ENCODE assay signal across 22 mouse cellular contexts in the genomic region with DNA sequence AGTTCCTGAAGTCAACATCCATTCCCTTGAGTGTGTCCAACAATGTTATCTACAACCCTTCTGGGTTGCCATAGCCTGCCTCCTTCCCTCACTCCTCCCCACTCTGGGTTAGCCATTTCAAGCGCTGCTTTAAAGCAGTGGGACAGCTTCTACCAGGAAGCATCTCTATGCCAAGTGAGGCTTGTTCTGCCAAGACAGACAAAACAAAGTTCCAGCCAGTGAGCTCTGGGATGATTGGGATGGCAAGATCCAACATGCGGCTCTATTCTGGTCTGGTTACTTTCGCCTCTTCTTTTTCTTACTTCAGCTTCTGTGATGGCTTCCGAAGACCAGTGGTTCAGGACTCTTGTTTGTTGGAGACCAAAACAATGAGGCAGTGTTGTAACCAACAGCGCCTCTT. TPM values are rescaled to one million over a fixed set of nuclear protein-coding genes. Genes with fewer than 3 reads are reported as not detected.
A peak's percentile ranks its signal among the peaks of the same experiment; 100 is the strongest.
DNase-seq lines count a peak whose midpoint lies in the region; ATAC-seq and TF ChIP-seq lines count a peak whose summit lies in the region.
"Had no signal": no experiment of that assay in that cellular context is flagged by ENCODE, and none has a peak within 500 bp of the region (broad histone marks: within the 10 kb centered on the region; RNA-seq: fewer than 3 reads in every experiment).

No protein-coding gene starts in this region.

- no peak for TF ChIP-seq EP300 in liver, postnatal 0 days (IDR thresholded peaks at IDR 0.05; ENCODE audit: low read depth)

- no peaks in the 10 kb centered on the region for H3K27me3 ChIP-seq in liver, adult 2 months (ENCODE audit: control insufficient read depth, insufficient read depth, low read length)
- H3K27me3 ChIP-seq in liver, postnatal 0 days (ENCODE audit: insufficient read depth, low read length): no peaks in the 10 kb centered on the region
- H3K27me3 ChIP-seq in limb, embryonic 15.5 days: no peaks in the 10 kb centered on the region
- H3K27me3 ChIP-seq: embryonic facial prominence, embryonic 13.5 days; hindbrain, embryonic 13.5 days; intestine, embryonic 15.5 days; kidney, embryonic 15.5 days; midbrain, embryonic 12.5 days; neural tube, embryonic 13.5 days had no signal

- H3K9me3 ChIP-seq in liver, postnatal 0 days (ENCODE audit: low read length): no peaks in the 10 kb centered on the region
- H3K9me3 ChIP-seq in limb, embryonic 15.5 days: no peaks in the 10 kb centered on the region
- H3K9me3 ChIP-seq: embryonic facial prominence, embryonic 13.5 days; forebrain, embryonic 10.5 days; hindbrain, embryonic 13.5 days; intestine, embryonic 15.5 days; kidney, embryonic 15.5 days; midbrain, embryonic 12.5 days; neural tube, embryonic 13.5 days had no signal

- TF ChIP-seq POLR2A in liver, adult 2 months (IDR thresholded peaks at IDR 0.05; ENCODE audit: extremely low read depth, insufficient read depth, low read length): no peak

- peak; percentile 26 for DNase-seq in gastrocnemius, adult 18-20 months (ENCODE audit: low spot score)
- no peak for DNase-seq in gastrocnemius, postnatal 4 days (ENCODE audit: low spot score in 2 of 2)
- DNase-seq in liver, adult 2 months (ENCODE audit: extremely low read depth, low read depth, low spot score): peak; percentile 74
- DNase-seq in liver, postnatal 0 days: no peak
- peak; percentile 21 for DNase-seq in adipocyte (ENCODE audit: low spot score)
- DNase-seq in kidney, postnatal 10 days: no peak
- DNase-seq: adrenal gland, adult 8-10 months; cerebellum, adult 9-10 months; gastrocnemius, postnatal 36 days; heart, postnatal 10 days; liver; lung, adult 18-20 months; thymus, adult 2 months had no signal

- no peaks in the 10 kb centered on the region for H3K36me3 ChIP-seq in liver, adult 2 months (ENCODE audit: control insufficient read depth, insufficient read depth, low read length)
- no peaks in the 10 kb centered on the region for H3K36me3 ChIP-seq in liver, postnatal 0 days (replicated peaks; ENCODE audit: insufficient read depth, low read length)
- H3K36me3 ChIP-seq in limb, embryonic 15.5 days: peaks cover 21% of the 10 kb centered on the region; the same call in 1 of the 2 replicates
- H3K36me3 ChIP-seq: hindbrain, embryonic 13.5 days; intestine, embryonic 15.5 days; midbrain, embryonic 12.5 days; neural tube, embryonic 13.5 days had no signal

- H3K4me1 ChIP-seq in liver, adult 2 months (ENCODE audit: control insufficient read depth, insufficient read depth, low read length): peaks cover 27% of the 10 kb centered on the region
- H3K4me1 ChIP-seq in liver, postnatal 0 days (ENCODE audit: insufficient read depth): no peaks in the 10 kb centered on the region
- H3K4me1 ChIP-seq in limb, embryonic 15.5 days: peaks cover 49% of the 10 kb centered on the region
- H3K4me1 ChIP-seq: hindbrain, embryonic 13.5 days; midbrain, embryonic 12.5 days had no signal

- H3K79me2 ChIP-seq in liver, adult 2 months (ENCODE audit: control insufficient read depth, insufficient read depth, low read length): peaks cover 9% of the 10 kb centered on the region

- H3K4me2 ChIP-seq in liver, postnatal 0 days (ENCODE audit: low read depth, low read length): no peak overlapping the region
- H3K4me2 ChIP-seq in limb, embryonic 15.5 days: no peak overlapping the region
- H3K4me2 ChIP-seq: embryonic facial prominence, embryonic 13.5 days; heart, embryonic 11.5 days; hindbrain, embryonic 13.5 days; intestine, embryonic 15.5 days; kidney, embryonic 15.5 days; midbrain, embryonic 12.5 days; neural tube, embryonic 13.5 days had no signal

- no peak for ATAC-seq in liver, postnatal 0 days
- ATAC-seq in limb, embryonic 15.5 days (ENCODE audit: insufficient number of reproducible peaks, low FRiP score, low TSS enrichment, low read depth): no peak
- ATAC-seq: intestine, embryonic 15.5 days had no signal

- no peak overlapping the region for H3K4me3 ChIP-seq in liver, adult 2 months (ENCODE audit: insufficient read depth, low read depth, low read length)
- no peak overlapping the region for H3K4me3 ChIP-seq in liver, postnatal 0 days (ENCODE audit: low read depth, low read length)
- no peak overlapping the region for H3K4me3 ChIP-seq in limb, embryonic 15.5 days
- H3K4me3 ChIP-seq: embryonic facial prominence, embryonic 13.5 days; forebrain, embryonic 10.5 days; hindbrain, embryonic 13.5 days; intestine, embryonic 15.5 days; kidney, embryonic 15.5 days; midbrain, embryonic 12.5 days; neural tube, embryonic 13.5 days had no signal

- H3K27ac ChIP-seq in liver, adult 2 months (replicated peaks; ENCODE audit: insufficient read depth, low read depth, low read length): no peak overlapping the region
- no peak overlapping the region for H3K27ac ChIP-seq in liver, postnatal 0 days (ENCODE audit: low read depth)
- peak overlapping the region; percentile 75 for H3K27ac ChIP-seq in limb, embryonic 15.5 days
- H3K27ac ChIP-seq: embryonic facial prominence, embryonic 13.5 days; forebrain, embryonic 10.5 days; hindbrain, embryonic 13.5 days; intestine, embryonic 15.5 days; kidney, embryonic 15.5 days; midbrain, embryonic 12.5 days; neural tube, embryonic 13.5 days had no signal

- no peak for TF ChIP-seq CTCF in liver, adult 2 months (IDR thresholded peaks at IDR 0.05; ENCODE audit: low read depth, low read length)
- TF ChIP-seq CTCF in liver, postnatal 0 days (IDR thresholded peaks at IDR 0.05; ENCODE audit: low read depth): no peak

- 60% methylated on average over 5 of the region's 5 CpGs for WGBS in liver, adult 2 months
- 88% methylated on average over 5 of the region's 5 CpGs for WGBS in liver, postnatal 0 days (ENCODE audit: insufficient replicate concordance)
- WGBS in limb, embryonic 15.5 days: 73% methylated on average over 5 of the region's 5 CpGs

- H3K9ac ChIP-seq in liver, adult 2 months (ENCODE audit: low read depth, low read length): no peak overlapping the region
- H3K9ac ChIP-seq in liver, postnatal 0 days (replicated peaks): no peak overlapping the region
- H3K9ac ChIP-seq in limb, embryonic 15.5 days: no peak overlapping the region
- H3K9ac ChIP-seq: embryonic facial prominence, embryonic 13.5 days; hindbrain, embryonic 13.5 days; intestine, embryonic 15.5 days; kidney, embryonic 15.5 days; midbrain, embryonic 12.5 days; neural tube, embryonic 13.5 days had no signal

RNA-seq across cellular contexts. Expression of a gene that starts 16.0 kb away (rescaled TPM):
- 1 to 10 TPM; 2.8 to 3.2 TPM for total RNA-seq in gastrocnemius, adult 18-20 months (2021)
- 10 to 100 TPM; 16.6 to 17.4 TPM for total RNA-seq in gastrocnemius, postnatal 4 days (2021)
- 8.9 and 10.7 TPM in 2 replicates for total RNA-seq in liver, adult 2 months (2014; rRNA removed)
- polyA plus RNA-seq in liver, adult 2 months (2012; rRNA removed): 3.7 and 4.2 TPM in 2 replicates
- polyA plus RNA-seq in liver, postnatal 0 days (2015; fragmentation: Nextera tagmentation; extraction: Ambion mirVana): 0.94 and 1.4 TPM in 2 replicates
- polyA plus RNA-seq in limb, embryonic 15.5 days (2015; fragmentation: Nextera tagmentation; extraction: Ambion mirVana): 25.7 and 34.8 TPM in 2 replicates

Comparison
In these comparisons a context has a peak if more than half of its experiments do, and no peak if none do; other contexts are left out.
1. DNase-seq: peak in gastrocnemius, adult 18-20 months (single experiment), liver, adult 2 months (single experiment) and adipocyte (single experiment); none in gastrocnemius, postnatal 4 days (0 of 2), liver, postnatal 0 days (single experiment) and kidney, postnatal 10 days (single experiment).